Mouse (Mus musculus): ENCODE data around the gene Bhlha15.

- TF ChIP-seq POLR2A (IDR thresholded peaks at IDR 0.05; ENCODE audit: insufficient read length, low read depth) (no peak), CEBPB (IDR thresholded peaks at IDR 0.05; ENCODE audit: insufficient read depth, poor library complexity, severe bottlenecking) (no peak), USF1 (IDR thresholded peaks at IDR 0.05; ENCODE audit: low read depth) (no peak), E2F4 (IDR thresholded peaks at IDR 0.05; ENCODE audit: insufficient read depth) (no peak)
Measured at GRCm38 (mm10) chr5:144189950-144190583, at the start of gene Bhlha15.

All from myocyte (in vitro differentiated cells).